Mouse (Mus musculus) right cerebral cortex, postnatal 36 days (tissue): ENCODE results near the gene Tmem238l.

Experiments
- DNase-seq, 2 experiments: peaks; one replicate each; pipeline ENCODE4 v3.0.0; 2022; ENCODE audit warnings: low spot score in 2 of 2, mixed read lengths in 1 of 2

The Tmem238l gene

GRCm38 (mm10) chr11:66975606-66976330, 19.3 kb downstream of the Tmem238l start:
- no peak for DNase-seq

- no peak for DNase-seq
Measured at GRCm38 (mm10) chr11:66981336-66982115, 25.1 kb downstream of the Tmem238l start.

GRCm38 (mm10) chr11:66982794-66983193, 26.4 kb downstream of the Tmem238l start:
- DNase-seq: no peak

- no peak for DNase-seq
Measured at GRCm38 (mm10) chr11:66983422-66984164, 27.2 kb downstream of the Tmem238l start.

GRCm38 (mm10) chr11:66984165-66985135, 28.0 kb downstream of the Tmem238l start:
- DNase-seq: peak; percentile 29 to 39

GRCm38 (mm10) chr11:66985136-66985702, 28.8 kb downstream of the Tmem238l start:
- no peak for DNase-seq

- no peak for DNase-seq
Measured at GRCm38 (mm10) chr11:66992150-66992549, 35.7 kb downstream of the Tmem238l start.

- no peak for DNase-seq
Measured at GRCm38 (mm10) chr11:66993674-66994073, 37.2 kb downstream of the Tmem238l start.

GRCm38 (mm10) chr11:66996446-66996845, 40.0 kb downstream of the Tmem238l start:
- DNase-seq: no peak

GRCm38 (mm10) chr11:66998467-66999403, 42.3 kb downstream of the Tmem238l start:
- peak in 1 of 2 experiments; percentile 34 for DNase-seq

GRCm38 (mm10) chr11:67000671-67001070, 44.2 kb downstream of the Tmem238l start:
- no peak for DNase-seq

- no peak for DNase-seq
Measured at GRCm38 (mm10) chr11:67001717-67002116, 45.3 kb downstream of the Tmem238l start.

GRCm38 (mm10) chr11:67002911-67003310, 46.5 kb downstream of the Tmem238l start:
- no peak for DNase-seq

- no peak for DNase-seq
Measured at GRCm38 (mm10) chr11:67007961-67008360, 51.5 kb downstream of the Tmem238l start.

GRCm38 (mm10) chr11:67008528-67008927, 52.1 kb downstream of the Tmem238l start:
- no peak for DNase-seq

- no peak for DNase-seq
Measured at GRCm38 (mm10) chr11:67010430-67010829, 54.0 kb downstream of the Tmem238l start.

- no peak for DNase-seq
Measured at GRCm38 (mm10) chr11:67011635-67012034, 55.2 kb downstream of the Tmem238l start.
